Mouse (Mus musculus) embryonic fibroblast, embryonic 13.5 days (primary cell): Measurements from ENCODE around the gene Mab21l3. TPM values are rescaled to one million over a fixed set of nuclear protein-coding genes. Genes with fewer than 3 reads are reported as not detected.

ENCODE experiments used
- H3K27ac ChIP-seq: 2 replicates; pipeline ENCODE4 v1.5.1; 2012; ENCODE audit warnings: low read length, control low read depth, inconsistent platforms; ENCODE audit not compliant: insufficient read depth
- H3K4me1 ChIP-seq: 2 replicates; pipeline ENCODE4 v1.6.1; 2011; ENCODE audit warnings: low read length; ENCODE audit not compliant: control insufficient read depth, insufficient read depth
- H3K4me3 ChIP-seq: 2 replicates; pipeline ENCODE4 v1.5.1; 2011; ENCODE audit warnings: mild to moderate bottlenecking, control low read depth, low read length; ENCODE audit not compliant: insufficient read depth
- CTCF ChIP-seq: IDR thresholded peaks from 2 replicates; pipeline ENCODE4 v1.5.1; 2011; ENCODE audit warnings: mild to moderate bottlenecking, control low read depth, low read length, moderate library complexity, borderline replicate concordance; ENCODE audit not compliant: insufficient read depth
- POLR2A ChIP-seq: IDR thresholded peaks from 2 replicates; pipeline ENCODE4 v1.6.1; 2011; ENCODE audit warnings: low read depth, mild to moderate bottlenecking, control low read depth, low read length, moderate library complexity
- polyA plus RNA-seq: library from polyadenylated mRNA; stranded (reverse); fragments of >200 nt; gene quantifications from 2 replicates; pipeline ENCODE4 v1.2.4, GENCODE M21; 2011; ENCODE audit warnings: low read depth; ENCODE audit not compliant: missing spikeins, insufficient read length

Mab21l3 gene
- polyA plus RNA-seq, 1 experiment: 2.5 TPM

DNA sequence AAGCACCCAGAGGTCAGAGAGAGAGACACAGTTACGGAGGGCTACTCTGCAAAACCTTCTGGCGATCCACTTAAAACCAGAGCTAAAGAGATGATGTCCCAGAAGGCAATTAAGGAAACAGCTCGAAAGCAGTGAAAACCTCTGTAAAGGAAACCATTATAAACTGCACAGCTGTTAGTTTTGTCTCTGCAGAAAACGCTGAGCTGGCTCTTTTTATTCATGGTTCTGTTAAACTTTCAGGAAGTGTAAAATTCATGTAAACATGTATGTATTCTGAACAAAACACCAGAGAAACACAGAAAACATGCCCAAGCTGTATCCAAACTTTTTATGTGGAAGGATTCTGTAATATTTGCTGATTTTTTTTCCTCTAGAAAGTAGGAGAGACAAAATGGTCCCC lies 2.7 kb downstream of the Mab21l3 start:
- H3K4me1 ChIP-seq: no peaks in the 10 kb centered on the region
- no peak overlapping the region for H3K27ac ChIP-seq
- TF ChIP-seq POLR2A: no peak
- H3K4me3 ChIP-seq: no peak overlapping the region

DNA sequence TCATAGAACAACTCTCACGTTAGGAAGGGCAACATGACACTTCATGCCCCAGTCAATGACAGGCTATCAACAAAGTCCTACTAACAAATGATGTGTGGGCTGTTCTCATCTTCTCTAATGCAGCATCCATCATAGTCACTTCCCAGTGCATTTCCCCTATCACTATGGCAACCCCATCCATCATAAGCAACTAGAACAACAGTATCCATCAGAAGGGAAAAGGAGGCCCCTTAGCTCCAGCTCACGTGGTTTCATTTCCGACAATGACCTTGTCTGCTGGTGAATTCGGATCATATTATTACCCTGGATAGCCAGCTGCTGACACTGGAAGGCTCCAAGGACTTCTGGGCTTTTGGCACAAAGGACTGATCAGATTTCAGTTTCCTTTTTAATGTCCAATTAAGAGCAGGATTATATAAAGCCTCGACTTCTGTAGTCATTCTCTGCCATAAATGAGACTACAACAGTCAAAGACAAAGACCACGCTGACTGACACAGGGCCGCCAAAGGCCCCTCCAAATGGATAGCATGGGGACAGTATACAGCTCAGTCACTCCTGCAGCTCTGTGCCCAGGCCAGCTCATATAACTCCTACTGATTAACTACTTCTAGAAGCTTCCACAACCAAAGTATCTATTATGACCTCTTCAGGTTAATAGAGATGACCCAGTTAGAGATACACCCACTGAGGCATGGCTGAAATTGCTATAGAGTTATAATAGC lies 6.2 kb downstream of the Mab21l3 start:
- TF ChIP-seq POLR2A (no peak), CTCF (no peak)
- Histone ChIP-seq H3K4me3 (no peak overlapping the region), H3K4me1 (no peaks in the 10 kb centered on the region), H3K27ac (no peak overlapping the region)

DNA sequence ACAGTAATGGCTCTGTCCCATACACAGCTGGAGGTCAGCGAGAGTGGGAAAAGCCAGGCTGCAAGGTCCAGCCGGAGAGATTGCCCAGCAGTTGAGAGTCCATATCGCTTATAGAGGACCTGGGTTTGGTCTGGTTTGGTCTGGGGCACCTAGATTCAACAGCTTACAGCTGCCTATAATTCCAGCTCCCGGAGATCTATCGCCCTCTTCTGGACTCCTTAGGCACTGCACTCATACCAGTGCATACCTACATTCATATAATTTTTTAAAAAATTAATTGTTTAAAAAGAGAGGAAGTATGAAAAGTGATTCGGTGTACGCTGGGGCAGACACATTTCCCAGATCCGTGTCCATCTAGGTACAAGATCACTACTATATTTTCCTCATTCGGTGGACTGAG lies 9.4 kb downstream of the Mab21l3 start:
- TF ChIP-seq CTCF: no peak
- no peak for TF ChIP-seq POLR2A
- H3K4me3 ChIP-seq: no peak overlapping the region
- no peak overlapping the region for H3K27ac ChIP-seq
- peaks cover 4% of the 10 kb centered on the region for H3K4me1 ChIP-seq

DNA sequence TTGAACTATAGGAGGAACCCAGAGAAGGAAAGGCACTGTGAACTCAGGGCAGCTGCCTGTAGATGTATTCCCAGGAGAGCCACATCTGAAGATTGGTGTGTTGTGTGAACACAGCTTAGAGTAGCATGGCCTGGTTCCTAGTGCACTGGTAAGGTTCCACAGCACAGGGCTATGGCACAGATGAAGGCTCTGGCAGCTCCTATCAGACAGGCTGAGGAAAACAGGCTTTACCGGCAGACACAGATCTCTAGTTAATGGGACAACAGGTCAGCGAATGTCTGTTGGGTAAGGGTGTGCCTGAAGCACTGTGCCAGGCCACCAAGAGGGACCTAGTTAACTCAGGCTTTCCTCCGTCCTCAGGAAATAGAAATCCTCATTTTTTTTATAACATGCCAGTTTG lies 11.8 kb downstream of the Mab21l3 start:
- Histone ChIP-seq H3K4me3 (no peak overlapping the region), H3K4me1 (peaks cover 4% of the 10 kb centered on the region), H3K27ac (no peak overlapping the region)
- TF ChIP-seq POLR2A (no peak), CTCF (no peak)

DNA sequence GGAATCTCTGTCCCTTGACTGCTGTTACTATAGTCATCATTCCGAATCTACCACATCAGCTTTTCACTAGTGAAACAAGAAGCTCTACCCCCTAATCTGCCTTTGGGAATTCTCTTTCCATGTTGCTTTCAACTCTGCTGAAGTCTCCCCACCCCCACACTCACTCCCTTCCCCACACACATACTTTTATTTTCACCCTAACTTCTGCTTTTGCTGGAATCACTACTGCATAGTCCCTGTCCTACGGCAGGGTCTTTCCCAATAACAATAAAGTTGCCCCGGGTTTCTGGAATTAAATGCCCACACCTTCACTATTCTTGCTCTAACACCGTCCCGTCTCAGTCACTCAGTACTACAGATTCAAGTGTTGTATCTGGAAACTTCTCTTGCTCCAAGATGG lies 12.2 kb downstream of the Mab21l3 start:
- Histone ChIP-seq H3K4me3 (no peak overlapping the region), H3K27ac (no peak overlapping the region), H3K4me1 (peaks cover 9% of the 10 kb centered on the region)
- TF ChIP-seq CTCF (no peak), POLR2A (no peak)

DNA sequence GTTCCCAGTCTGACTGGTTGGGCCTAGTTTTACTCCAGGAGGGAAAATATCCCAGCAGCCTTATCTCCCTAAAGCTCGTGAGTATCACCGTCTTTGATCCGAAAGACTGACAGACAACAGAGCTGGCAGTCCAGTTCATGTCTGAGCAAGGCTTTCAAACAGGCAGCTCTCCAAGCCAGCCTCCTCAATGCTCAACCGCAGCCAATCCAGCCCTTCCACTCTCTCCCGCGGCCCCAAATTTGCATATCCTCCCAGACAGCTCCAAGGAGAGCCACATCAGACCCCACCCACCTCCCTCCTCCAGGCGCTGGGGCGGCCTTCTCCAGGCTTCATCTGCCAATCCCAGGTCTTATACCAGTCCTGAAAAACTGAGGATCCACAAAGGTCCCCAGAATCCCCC lies 12.7 kb downstream of the Mab21l3 start:
- Histone ChIP-seq H3K4me1 (peaks cover 9% of the 10 kb centered on the region), H3K4me3 (peak overlapping the region; percentile 13), H3K27ac (peak overlapping the region; percentile 37; the same call in 1 of the 2 replicates)
- peak; percentile 66 for TF ChIP-seq POLR2A
- TF ChIP-seq CTCF: no peak

DNA sequence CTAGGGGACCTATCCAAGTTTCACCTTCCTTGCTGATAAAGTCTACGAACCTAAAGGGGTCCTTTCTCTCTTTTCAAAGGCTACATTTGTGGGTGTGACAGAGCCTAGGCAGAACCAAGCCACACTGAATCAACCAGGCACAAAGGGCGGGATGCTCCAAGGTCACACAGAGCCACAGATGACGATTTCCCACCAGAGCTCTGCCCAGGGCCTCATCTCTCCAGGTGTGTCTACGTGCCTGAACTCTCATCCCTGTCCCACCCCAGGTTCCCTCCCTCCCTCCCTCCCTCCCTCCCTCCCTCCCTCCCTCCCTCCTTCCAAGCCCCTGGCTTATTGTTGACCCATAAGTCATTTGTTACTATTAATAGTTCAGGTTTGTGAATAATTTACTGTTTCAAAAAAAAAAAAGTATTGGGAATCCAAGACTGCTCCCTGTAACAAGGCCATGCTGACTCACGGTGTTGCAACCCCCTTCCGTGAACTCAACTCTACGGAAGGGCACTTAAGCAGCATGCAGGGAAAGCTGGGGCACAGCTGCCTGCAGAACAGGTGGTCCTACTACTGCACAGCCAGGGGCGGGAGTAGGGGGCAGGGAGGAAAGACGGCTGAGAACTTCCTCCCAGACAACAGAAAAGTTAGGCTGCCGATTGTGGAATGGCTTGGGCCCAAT lies 17.4 kb downstream of the Mab21l3 start:
- TF ChIP-seq POLR2A (no peak), CTCF (no peak)
- Histone ChIP-seq H3K27ac (no peak overlapping the region), H3K4me1 (peaks cover 13% of the 10 kb centered on the region), H3K4me3 (no peak overlapping the region)

DNA sequence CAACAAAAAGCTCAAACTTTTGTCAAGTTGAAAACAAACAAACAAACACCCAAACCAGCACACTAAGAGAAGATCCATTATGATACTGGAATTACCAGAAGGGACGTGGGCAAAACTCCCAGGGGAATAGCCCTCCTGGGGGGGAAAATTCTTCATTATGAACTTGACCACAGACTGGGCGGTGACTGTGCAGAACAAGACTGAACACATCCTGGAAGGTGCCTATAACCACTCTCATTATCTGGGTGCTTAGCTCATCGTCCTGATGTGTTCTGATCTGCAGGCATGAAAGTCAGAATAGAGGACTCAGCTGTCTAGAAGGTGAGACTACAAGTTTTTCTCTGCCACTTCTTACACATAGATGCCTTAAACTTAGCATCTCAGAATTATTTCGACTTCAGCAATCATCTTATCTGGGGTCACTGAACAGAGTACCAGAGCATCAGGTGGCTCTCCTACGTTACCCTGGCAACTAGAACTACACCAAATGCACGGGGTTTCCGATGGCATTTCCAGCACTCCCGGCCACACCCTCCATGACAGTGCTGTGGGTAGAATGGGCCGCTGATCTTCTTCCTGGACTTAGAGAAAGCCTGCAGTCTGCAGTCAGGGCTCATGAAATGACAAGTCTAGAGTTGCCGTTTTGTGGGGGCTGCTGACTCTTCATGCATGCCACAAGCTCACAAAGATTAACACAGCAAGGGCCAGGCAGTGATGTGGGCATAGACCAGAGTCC lies 18.7 kb downstream of the Mab21l3 start:
- Histone ChIP-seq H3K4me3 (no peak overlapping the region), H3K4me1 (peaks cover 9% of the 10 kb centered on the region; the same call in 1 of the 2 replicates), H3K27ac (no peak overlapping the region)
- no peak for TF ChIP-seq POLR2A
- TF ChIP-seq CTCF: no peak

DNA sequence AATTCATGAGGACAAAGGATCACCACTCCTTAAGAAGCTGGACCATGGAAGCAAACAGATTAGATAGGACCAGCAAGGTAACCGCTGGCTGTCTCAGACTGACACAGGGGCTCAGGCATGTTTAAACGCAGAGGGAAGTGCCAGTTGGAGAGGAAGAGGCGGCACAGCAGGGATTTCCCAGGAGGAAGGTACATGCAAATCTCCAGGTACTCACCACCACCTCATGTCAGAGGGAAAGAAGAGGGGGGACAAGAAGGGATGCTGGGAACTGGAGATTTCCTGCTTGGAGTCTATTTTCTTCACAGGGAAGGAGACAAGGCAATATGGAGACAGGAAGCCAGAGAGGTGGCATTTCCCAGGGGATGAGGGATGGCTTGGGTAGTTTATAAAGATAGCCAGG lies 20.2 kb downstream of the Mab21l3 start:
- Histone ChIP-seq H3K27ac (no peak overlapping the region), H3K4me3 (no peak overlapping the region), H3K4me1 (peaks cover 9% of the 10 kb centered on the region; the same call in 1 of the 2 replicates)
- TF ChIP-seq CTCF: no peak
- no peak for TF ChIP-seq POLR2A
